Mouse (Mus musculus): Measurements from ENCODE around the gene Ogfod3.

Ogfod3 gene

DNA sequence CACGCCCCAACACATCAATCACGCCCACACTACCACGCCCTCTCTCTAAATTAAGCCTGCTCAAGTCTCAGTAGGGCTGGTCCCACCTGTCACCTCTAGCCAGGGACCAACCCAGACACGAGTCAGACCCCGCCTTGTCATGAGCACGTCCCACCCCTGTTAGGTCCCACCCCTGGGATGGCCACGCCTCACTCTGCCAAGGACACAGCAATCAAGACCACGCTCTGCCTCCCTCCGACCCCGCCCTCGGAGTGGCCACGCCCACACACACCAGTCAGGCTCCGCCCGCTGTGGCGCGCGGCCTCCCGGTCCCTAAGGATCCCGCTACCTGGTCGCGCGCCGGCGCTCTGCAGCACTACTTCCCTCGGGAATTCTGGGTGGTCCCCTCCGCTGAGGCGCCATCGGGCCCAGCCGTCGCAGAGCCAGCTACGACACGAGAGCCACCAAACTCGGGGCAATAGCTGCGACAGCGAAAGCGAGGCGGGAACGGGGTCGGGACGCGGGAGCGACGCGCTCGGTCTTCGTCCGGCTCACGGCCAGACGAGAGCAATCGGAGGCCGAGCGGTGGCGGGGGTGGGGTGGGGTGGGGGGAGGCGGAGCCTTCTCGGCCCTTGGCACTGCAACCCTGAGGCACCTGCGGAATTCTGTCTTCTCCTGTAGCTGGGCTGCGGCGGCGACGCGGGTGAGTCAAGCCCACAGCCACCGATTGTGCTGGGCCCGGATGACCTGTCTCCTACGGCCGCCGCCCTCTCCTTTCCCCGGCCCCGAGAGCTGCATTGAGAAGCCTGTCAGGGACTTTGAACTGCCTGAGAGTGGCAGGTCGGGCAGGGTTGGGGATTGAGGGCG lies at the start of gene Ogfod3, which contains the start of gene Hexdc:
Gene Ogfod3, minus strand, starts transcription at position 551 of the 846 bp plus-strand sequence.
Gene Hexdc, plus strand, starts transcription at position 273 of the 846 bp plus-strand sequence.
- peak; percentile 100 for DNase-seq (ENCODE audit: inconsistent ontology term)

- DNase-seq (ENCODE audit: inconsistent ontology term) = no peak
Observed at GRCm38 (mm10) chr11:121250196-121250595, 45.7 kb upstream of the Ogfod3 start.

DNA sequence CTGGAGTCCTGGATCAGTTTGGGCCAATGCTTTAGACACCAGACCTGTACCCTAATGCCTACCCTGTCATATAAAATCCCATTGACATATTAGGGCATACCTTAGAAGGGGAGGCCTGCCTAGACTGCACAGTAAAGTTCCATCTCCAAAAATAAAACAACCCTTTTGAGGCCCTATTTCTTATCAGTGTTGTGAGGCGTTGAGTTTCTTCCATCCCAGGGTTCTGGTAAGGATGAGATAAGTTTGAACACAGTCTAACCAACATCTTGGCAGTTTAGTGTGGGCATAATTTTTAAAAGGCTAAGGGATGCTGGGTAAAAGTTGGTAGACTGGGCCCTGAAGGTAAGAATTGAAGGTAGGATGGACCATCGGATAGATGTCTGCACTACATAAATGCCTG lies 35.2 kb upstream of the Ogfod3 start:
- no peak for DNase-seq (ENCODE audit: inconsistent ontology term)

DNA sequence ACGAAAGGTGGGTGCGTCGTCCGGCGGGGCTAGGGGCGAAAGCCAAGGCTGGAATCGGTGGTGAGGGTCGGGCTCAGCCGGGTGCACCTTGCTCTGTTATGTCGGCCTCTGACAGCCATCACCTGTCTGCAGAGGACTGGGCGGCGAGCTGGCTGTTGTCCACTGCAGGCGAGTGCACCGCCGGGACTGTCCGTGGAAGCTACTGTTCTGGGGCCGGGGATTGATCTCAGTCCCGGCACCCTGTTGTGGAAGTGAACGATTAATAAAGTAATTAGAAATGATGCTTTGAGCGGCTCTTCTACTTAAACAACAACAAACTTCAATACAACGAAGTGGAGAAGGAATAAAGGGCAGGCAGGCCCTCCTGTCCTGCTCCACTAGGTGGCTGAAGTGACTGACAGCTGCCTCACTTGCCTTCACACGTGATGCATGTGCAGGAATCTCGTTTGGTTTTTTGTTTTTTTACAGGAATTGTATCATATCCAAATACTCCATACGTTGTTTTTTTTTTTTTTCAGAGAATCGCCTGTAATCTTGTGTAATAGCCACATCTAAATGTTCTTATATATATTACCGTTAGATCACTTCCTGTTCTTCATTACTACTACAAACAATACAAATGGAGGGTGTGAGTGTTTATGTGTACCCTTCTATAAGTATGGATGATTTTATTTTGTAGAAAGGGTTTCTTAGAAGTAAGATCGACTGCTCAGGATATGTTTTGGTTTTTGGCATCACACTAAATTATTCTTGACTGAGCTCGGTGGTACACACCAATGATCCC lies 33.0 kb upstream of the Ogfod3 start:
- no peak for DNase-seq (ENCODE audit: inconsistent ontology term)

DNA sequence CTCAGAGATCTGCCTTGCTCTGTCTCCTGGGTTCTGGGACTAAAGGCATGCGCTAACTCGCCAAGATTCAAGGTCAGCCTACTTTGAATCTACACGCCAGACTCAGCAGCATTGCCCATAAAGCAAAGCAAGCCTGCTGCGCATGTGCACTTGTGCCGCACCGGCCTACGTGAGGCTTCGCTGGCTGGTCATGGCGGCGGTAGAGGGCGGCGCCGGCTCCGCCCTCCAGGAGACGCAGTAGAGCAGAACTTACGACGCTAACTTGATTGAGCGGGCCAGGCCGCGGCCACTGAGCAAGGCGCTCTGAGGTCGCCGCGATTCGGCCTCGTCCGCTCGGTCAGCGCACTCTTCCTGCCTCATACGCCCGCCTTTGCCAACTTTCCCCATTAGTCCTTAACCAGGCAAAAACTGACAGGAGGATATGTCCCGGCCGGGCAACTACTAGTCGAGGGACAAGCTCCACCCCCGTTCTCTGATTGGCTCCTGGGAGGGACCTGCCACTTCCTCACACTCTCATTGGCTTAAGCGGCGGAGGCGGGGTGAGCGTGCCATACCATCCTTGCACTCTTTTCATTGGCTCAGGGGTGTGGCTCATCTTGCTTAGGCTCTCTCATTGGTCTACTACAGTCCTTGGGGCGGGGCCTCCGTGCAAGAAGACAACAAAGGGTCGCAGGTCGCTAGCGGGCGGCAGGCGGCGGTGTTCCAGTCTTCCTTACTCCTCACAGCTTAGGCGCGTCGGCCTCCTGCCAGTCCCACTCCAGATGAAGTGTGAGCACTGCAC lies 32.2 kb upstream of the Ogfod3 start, which contains the start of gene Narf:
Gene Narf, plus strand, starts transcription at position 690 of the 781 bp plus-strand sequence.
- peak; percentile 100 for DNase-seq (ENCODE audit: inconsistent ontology term)

- no peak for DNase-seq (ENCODE audit: inconsistent ontology term)
Observed at GRCm38 (mm10) chr11:121235475-121236238, 31.1 kb upstream of the Ogfod3 start.

GRCm38 (mm10) chr11:121232706-121233105 lies 28.2 kb upstream of the Ogfod3 start:
- peak; percentile 6 for DNase-seq (ENCODE audit: inconsistent ontology term)

DNA sequence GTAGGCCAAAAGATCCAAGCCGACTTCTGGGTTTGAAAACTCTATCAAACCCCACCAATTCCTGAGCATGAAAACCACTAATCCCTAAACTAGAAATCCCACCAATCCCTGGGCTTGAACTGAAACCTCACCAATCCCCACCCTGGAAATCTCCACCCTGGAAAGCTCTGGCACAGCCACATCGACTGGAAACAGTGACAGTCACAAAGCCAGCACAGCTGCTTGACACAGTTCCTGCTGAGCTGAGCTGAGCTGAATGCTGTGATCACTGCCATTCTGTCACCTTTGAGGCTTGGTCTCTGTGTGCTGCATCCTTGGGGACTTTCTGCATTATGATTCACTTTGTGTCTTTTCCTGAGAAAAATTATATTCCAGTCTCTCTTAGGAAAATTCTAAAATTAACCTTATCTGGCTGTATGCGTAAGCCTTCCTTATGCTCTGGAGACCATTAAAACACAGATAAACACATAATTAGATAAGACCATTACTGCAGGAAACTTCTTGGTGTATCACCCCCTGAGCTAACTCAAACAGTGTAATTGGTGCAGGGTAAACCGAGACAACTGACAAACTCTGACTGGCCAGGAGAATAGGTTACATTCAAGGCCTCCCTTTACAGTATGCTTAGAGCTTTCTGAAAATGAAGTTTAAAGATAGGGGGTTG lies 27.2 kb upstream of the Ogfod3 start:
- DNase-seq (ENCODE audit: inconsistent ontology term) = no peak

DNA sequence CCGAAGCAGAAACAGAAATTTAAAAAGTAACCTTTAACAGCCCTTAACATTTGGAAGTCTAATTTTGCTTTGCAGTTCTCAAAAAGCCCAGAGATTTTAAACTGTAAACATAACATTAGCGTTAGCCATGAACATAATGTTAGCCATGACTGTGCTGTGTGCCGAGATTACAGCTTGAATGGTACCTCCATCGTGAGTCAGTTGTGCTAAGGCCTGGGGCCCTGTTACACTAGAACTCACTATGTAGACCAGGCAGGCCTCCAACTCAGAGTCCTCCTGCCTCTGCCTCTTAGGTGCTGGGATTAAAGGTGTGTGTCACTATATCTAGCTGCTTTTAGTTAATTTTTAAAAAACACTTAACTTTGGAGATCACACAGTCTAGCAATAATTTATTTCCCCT lies 26.7 kb upstream of the Ogfod3 start:
- no peak for DNase-seq (ENCODE audit: inconsistent ontology term)

GRCm38 (mm10) chr11:121229018-121229439 lies 24.5 kb upstream of the Ogfod3 start, which contains the start of gene Cybc1:
Cybc1 (minus strand) TSS chr11:121229322.
- DNase-seq (ENCODE audit: inconsistent ontology term) = peak; percentile 81

GRCm38 (mm10) chr11:121228129-121229017 lies 23.9 kb upstream of the Ogfod3 start:
- no peak for DNase-seq (ENCODE audit: inconsistent ontology term)

DNA sequence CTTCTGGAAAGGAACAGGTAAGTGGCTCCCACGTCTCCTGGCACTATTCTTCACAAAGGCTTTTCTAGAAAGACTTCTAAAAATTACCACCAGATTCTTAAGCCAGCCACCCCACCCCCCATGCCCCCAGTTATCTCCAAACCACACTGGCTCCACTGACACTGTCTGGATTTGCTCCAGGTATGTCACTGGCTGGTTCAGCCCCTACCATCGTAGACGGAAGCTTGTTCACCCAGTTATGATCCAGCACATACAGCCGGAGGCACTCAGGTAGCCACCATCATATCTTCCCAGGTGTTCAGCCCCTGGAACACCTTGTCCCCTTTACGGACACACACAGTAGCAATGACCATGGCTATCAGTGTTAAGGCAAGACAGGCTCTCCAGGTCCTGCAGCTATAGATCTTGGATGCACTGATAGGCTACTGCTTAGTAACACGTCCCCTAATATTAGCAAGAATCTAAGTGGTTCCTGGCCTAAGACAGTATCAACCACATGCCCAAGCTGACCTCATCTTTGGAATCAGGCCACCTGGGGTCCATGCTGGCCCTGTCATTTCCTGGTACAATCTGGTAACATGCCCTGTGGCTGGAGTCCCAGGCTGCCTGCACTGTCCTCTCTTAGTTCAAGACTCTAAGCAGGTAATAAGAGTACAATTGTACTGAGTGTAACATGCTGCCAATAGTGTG lies 17.0 kb upstream of the Ogfod3 start:
- no peak for DNase-seq (ENCODE audit: inconsistent ontology term)

GRCm38 (mm10) chr11:121220771-121221170 lies 16.3 kb upstream of the Ogfod3 start:
- DNase-seq (ENCODE audit: inconsistent ontology term) = no peak

DNA sequence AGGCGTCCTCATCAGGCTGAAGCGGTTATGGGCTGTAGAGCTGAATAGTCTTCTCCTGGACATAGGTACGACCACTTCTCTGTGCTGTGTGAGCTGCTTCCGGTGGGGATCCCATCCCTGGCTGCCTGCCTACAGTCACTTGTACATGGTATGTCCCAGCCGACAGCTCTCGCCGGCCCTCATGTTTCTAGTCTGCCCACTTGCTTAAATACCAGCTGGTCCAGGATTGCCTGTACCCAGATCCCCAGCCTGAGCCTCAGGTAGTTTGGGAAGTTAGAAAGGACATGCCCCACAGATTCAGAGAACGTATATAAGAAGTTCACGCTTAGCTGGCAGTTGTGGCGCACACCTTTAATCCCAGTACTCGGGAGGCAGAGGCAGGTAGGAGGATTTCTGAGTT lies 15.3 kb upstream of the Ogfod3 start:
- DNase-seq (ENCODE audit: inconsistent ontology term) = no peak

DNA sequence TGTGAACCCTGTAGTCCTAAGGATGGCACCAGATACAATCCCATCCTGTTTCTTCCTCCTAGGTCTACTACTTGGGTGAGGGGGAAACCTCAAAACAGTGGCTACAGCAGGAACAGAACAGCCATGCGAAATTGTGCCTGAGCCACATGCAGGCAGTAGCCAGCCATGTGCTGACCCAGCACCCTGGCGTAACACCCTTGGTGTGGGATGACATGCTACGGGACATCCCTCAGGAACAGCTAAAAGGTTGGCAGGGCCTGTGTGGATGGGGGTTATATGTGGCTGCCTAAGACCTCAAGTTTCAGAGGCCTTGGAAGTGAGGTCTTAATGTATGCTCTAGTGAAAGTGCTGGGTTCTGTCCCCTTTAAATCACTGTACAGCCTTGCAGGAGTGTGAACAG lies 12.3 kb upstream of the Ogfod3 start:
- DNase-seq (ENCODE audit: inconsistent ontology term) = no peak

- DNase-seq (ENCODE audit: inconsistent ontology term) = no peak
Observed at GRCm38 (mm10) chr11:121203859-121204160, 701 bp downstream of the Ogfod3 start.

- DNase-seq (ENCODE audit: inconsistent ontology term) = peak; percentile 20
Observed at GRCm38 (mm10) chr11:121201436-121202198, 2.9 kb downstream of the Ogfod3 start.

- DNase-seq (ENCODE audit: inconsistent ontology term) = no peak
Observed at GRCm38 (mm10) chr11:121200781-121201180, 3.7 kb downstream of the Ogfod3 start.
